In genomic region chr3:53574123-53574522, GRCm38 (mm10) we compare ENCODE assay signal across 24 mouse cellular contexts.
DNase-seq lines count a peak whose midpoint lies in the region; ATAC-seq lines count a peak whose summit lies in the region.
"Had no signal": no experiment of that assay in that cellular context is flagged by ENCODE, and none has a peak within 500 bp of the region (broad histone marks: within the 10 kb centered on the region; RNA-seq: fewer than 3 reads in every experiment).

No protein-coding gene starts in this region.

- DNase-seq in heart, postnatal 4 days, result peak; percentile 7
- DNase-seq in heart, adult 18-20 months, result no peak
- peak; percentile 41 for DNase-seq in midbrain, embryonic 10.5 days (ENCODE audit: low spot score)
- DNase-seq in midbrain, embryonic 14.5 days, result no peak
- DNase-seq in embryo, embryonic 9.5 days (ENCODE audit: extremely low spot score), result peak; percentile 53
- DNase-seq: adrenal gland, adult 2 months; adrenal gland, postnatal 14 days; cerebellum, adult 11 months; cerebellum, adult 2 months; cerebellum, adult 9-11 months; cerebellum, postnatal 25 days; gastrocnemius, postnatal 25 days; heart, postnatal 36 days had no signal

- 31% methylated on average over 9 of the region's 9 CpGs for WGBS in midbrain, embryonic 10.5 days
- WGBS in midbrain, embryonic 14.5 days, result 31% methylated on average over 9 of the region's 9 CpGs
- 44% methylated on average over 9 of the region's 9 CpGs for WGBS in kidney, embryonic 14.5 days

- ATAC-seq in midbrain, embryonic 14.5 days (ENCODE audit: low FRiP score, low TSS enrichment), result no peak
- no peak for ATAC-seq in kidney, embryonic 14.5 days (ENCODE audit: low FRiP score, low TSS enrichment)
- ATAC-seq: CD4-positive, CD25-positive, alpha-beta regulatory T cell, adult 4 months; forebrain, embryonic 15.5 days; hindbrain, embryonic 16.5 days; intestine, embryonic 15.5 days had no signal

- H3K4me2 ChIP-seq in midbrain, embryonic 14.5 days (ENCODE audit: low read length), result no peak overlapping the region
- H3K4me2 ChIP-seq in kidney, embryonic 14.5 days (replicated peaks; ENCODE audit: low read depth, low read length), result no peak overlapping the region
- H3K4me2 ChIP-seq: embryonic facial prominence, embryonic 13.5 days; forebrain, embryonic 12.5 days; forebrain, embryonic 15.5 days; heart, embryonic 11.5 days; hindbrain, embryonic 13.5 days; intestine, embryonic 15.5 days had no signal

- no peak overlapping the region for H3K9ac ChIP-seq in midbrain, embryonic 14.5 days (replicated peaks; ENCODE audit: low read length)
- no peak overlapping the region for H3K9ac ChIP-seq in kidney, embryonic 14.5 days (ENCODE audit: low read depth, low read length)
- H3K9ac ChIP-seq: embryonic facial prominence, embryonic 13.5 days; forebrain, embryonic 12.5 days; forebrain, embryonic 15.5 days; hindbrain, embryonic 13.5 days; intestine, embryonic 15.5 days had no signal

- peaks cover 42% of the 10 kb centered on the region for H3K4me1 ChIP-seq in midbrain, embryonic 10.5 days
- no peaks in the 10 kb centered on the region for H3K4me1 ChIP-seq in midbrain, embryonic 14.5 days (ENCODE audit: control insufficient read depth, insufficient read depth, low read length)
- H3K4me1 ChIP-seq in kidney, embryonic 14.5 days (ENCODE audit: control insufficient read depth, insufficient read depth, low read length), result peaks cover 7% of the 10 kb centered on the region
- H3K4me1 ChIP-seq: embryonic facial prominence, embryonic 13.5 days; forebrain, embryonic 15.5 days; intestine, embryonic 15.5 days had no signal

- H3K9me3 ChIP-seq in midbrain, embryonic 10.5 days (replicated peaks), result no peaks in the 10 kb centered on the region
- H3K9me3 ChIP-seq in midbrain, embryonic 14.5 days (ENCODE audit: control insufficient read depth, low read length), result no peaks in the 10 kb centered on the region
- no peaks in the 10 kb centered on the region for H3K9me3 ChIP-seq in kidney, embryonic 14.5 days (ENCODE audit: control insufficient read depth, low read length)
- H3K9me3 ChIP-seq: embryonic facial prominence, embryonic 10.5 days; embryonic facial prominence, embryonic 13.5 days; forebrain, embryonic 12.5 days; forebrain, embryonic 15.5 days; hindbrain, embryonic 13.5 days; intestine, embryonic 15.5 days had no signal

- H3K4me3 ChIP-seq in midbrain, embryonic 10.5 days, result no peak overlapping the region
- no peak overlapping the region for H3K4me3 ChIP-seq in midbrain, embryonic 14.5 days (replicated peaks; ENCODE audit: low read depth, low read length)
- no peak overlapping the region for H3K4me3 ChIP-seq in kidney, embryonic 14.5 days (ENCODE audit: low read length)
- H3K4me3 ChIP-seq: embryonic facial prominence, embryonic 10.5 days; embryonic facial prominence, embryonic 13.5 days; erythroblast, embryonic 14.5 days; forebrain, embryonic 12.5 days; forebrain, embryonic 15.5 days; hindbrain, embryonic 13.5 days; intestine, embryonic 15.5 days had no signal

- H3K27me3 ChIP-seq in midbrain, embryonic 10.5 days (ENCODE audit: low read depth, poor library complexity, severe bottlenecking), result 0 out of 2 replicates have a peak, but pooled peaks cover 5% of the 10 kb centered on the region
- H3K27me3 ChIP-seq in midbrain, embryonic 14.5 days (ENCODE audit: control insufficient read depth, insufficient read depth, low read length), result no peaks in the 10 kb centered on the region
- no peaks in the 10 kb centered on the region for H3K27me3 ChIP-seq in kidney, embryonic 14.5 days (ENCODE audit: control insufficient read depth, insufficient read depth, low read length)
- H3K27me3 ChIP-seq: embryonic facial prominence, embryonic 13.5 days; forebrain, embryonic 12.5 days; forebrain, embryonic 15.5 days; intestine, embryonic 15.5 days had no signal

- H3K36me3 ChIP-seq in midbrain, embryonic 10.5 days, result no peaks in the 10 kb centered on the region
- no peaks in the 10 kb centered on the region for H3K36me3 ChIP-seq in midbrain, embryonic 14.5 days (ENCODE audit: control insufficient read depth, insufficient read depth, low read length)
- no peaks in the 10 kb centered on the region for H3K36me3 ChIP-seq in kidney, embryonic 14.5 days (ENCODE audit: control insufficient read depth, insufficient read depth, low read length)
- H3K36me3 ChIP-seq: embryonic facial prominence, embryonic 10.5 days; embryonic facial prominence, embryonic 13.5 days; forebrain, embryonic 12.5 days; forebrain, embryonic 15.5 days; hindbrain, embryonic 13.5 days; intestine, embryonic 15.5 days had no signal

- H3K27ac ChIP-seq in midbrain, embryonic 10.5 days (replicated peaks), result no peak overlapping the region
- H3K27ac ChIP-seq in midbrain, embryonic 14.5 days (replicated peaks; ENCODE audit: low read depth, low read length), result no peak overlapping the region
- H3K27ac ChIP-seq in kidney, embryonic 14.5 days (ENCODE audit: low read depth, low read length), result no peak overlapping the region
- H3K27ac ChIP-seq: embryonic facial prominence, embryonic 10.5 days; embryonic facial prominence, embryonic 13.5 days; forebrain, embryonic 12.5 days; forebrain, embryonic 15.5 days; hindbrain, embryonic 13.5 days; intestine, embryonic 15.5 days had no signal

Comparison
In these comparisons a context has a peak if more than half of its experiments do, and no peak if none do; other contexts are left out.
1. DNase-seq: peak in heart, postnatal 4 days (single experiment), midbrain, embryonic 10.5 days (single experiment) and embryo, embryonic 9.5 days (single experiment); none in heart, adult 18-20 months (0 of 2) and midbrain, embryonic 14.5 days (single experiment).